Mouse (Mus musculus) kidney, postnatal 14 days (tissue): ENCODE results near the gene Nolc1.

Source experiments
- DNase-seq: peaks from one replicate; pipeline ENCODE4 v3.0.0; 2022; ENCODE audit warnings: mixed read lengths

Nolc1 gene

GRCm38 (mm10) chr19:46042476-46043011 is 33.1 kb upstream of the Nolc1 start:
- peak; percentile 30 for DNase-seq

- DNase-seq: peak; percentile 37
Observed at GRCm38 (mm10) chr19:46043380-46043779, 32.3 kb upstream of the Nolc1 start.

GRCm38 (mm10) chr19:46044271-46044992 is 31.2 kb upstream of the Nolc1 start, which contains the start of gene Pprc1:
TSS of gene Pprc1 (plus strand) at chr19:46044886.
- peak; percentile 81 for DNase-seq

- peak; percentile 93 for DNase-seq
Observed at GRCm38 (mm10) chr19:46044993-46045695, 30.5 kb upstream of the Nolc1 start, which contains the start of gene Ldb1. TSS of gene Ldb1 (minus strand) at chr19:46045214.

GRCm38 (mm10) chr19:46045696-46046311 is 29.9 kb upstream of the Nolc1 start:
- peak; percentile 79 for DNase-seq

- DNase-seq: peak; percentile 32
Observed at GRCm38 (mm10) chr19:46046621-46047025, 29.0 kb upstream of the Nolc1 start.

GRCm38 (mm10) chr19:46047426-46047825 is 28.2 kb upstream of the Nolc1 start:
- no peak for DNase-seq

GRCm38 (mm10) chr19:46049129-46049528 is 26.5 kb upstream of the Nolc1 start:
- no peak for DNase-seq

- DNase-seq: no peak
Observed at GRCm38 (mm10) chr19:46050462-46050861, 25.2 kb upstream of the Nolc1 start.

GRCm38 (mm10) chr19:46055752-46056387 is 19.8 kb upstream of the Nolc1 start:
- DNase-seq: no peak

GRCm38 (mm10) chr19:46056388-46056946 is 19.2 kb upstream of the Nolc1 start:
- peak; percentile 96 for DNase-seq

- peak; percentile 89 for DNase-seq
Observed at GRCm38 (mm10) chr19:46056947-46057607, 18.6 kb upstream of the Nolc1 start.

GRCm38 (mm10) chr19:46058466-46058865 is 17.2 kb upstream of the Nolc1 start:
- DNase-seq: no peak

GRCm38 (mm10) chr19:46060845-46061244 is 14.8 kb upstream of the Nolc1 start:
- DNase-seq: no peak

GRCm38 (mm10) chr19:46068054-46068453 is 7.6 kb upstream of the Nolc1 start:
- DNase-seq: no peak

GRCm38 (mm10) chr19:46073285-46073684 is 2.4 kb upstream of the Nolc1 start:
- DNase-seq: no peak

- DNase-seq: no peak
Observed at GRCm38 (mm10) chr19:46074266-46074665, 1.4 kb upstream of the Nolc1 start.

GRCm38 (mm10) chr19:46078535-46078934 is 2.9 kb downstream of the Nolc1 start:
- DNase-seq: no peak

- no peak for DNase-seq
Observed at GRCm38 (mm10) chr19:46085185-46085584, 9.5 kb downstream of the Nolc1 start.

- DNase-seq: peak; percentile 50
Observed at GRCm38 (mm10) chr19:46086337-46086736, 10.7 kb downstream of the Nolc1 start.

- peak; percentile 19 for DNase-seq
Observed at GRCm38 (mm10) chr19:46087871-46088270, 12.2 kb downstream of the Nolc1 start.

GRCm38 (mm10) chr19:46091641-46092040 is 16.0 kb downstream of the Nolc1 start:
- no peak for DNase-seq
